Mouse (Mus musculus): Measurements from ENCODE around the gene Psmd2.

- TF ChIP-seq CTCF (IDR thresholded peaks at IDR 0.05; ENCODE audit: low read depth) (no peak), EP300 (IDR thresholded peaks at IDR 0.05; ENCODE audit: low read depth) (no peak)
Measured at GRCm38 (mm10) chr16:20620399-20620735, 31.1 kb upstream of the Psmd2 start.

All from heart, postnatal 0 days (tissue).